Mouse (Mus musculus): ENCODE data around the gene Gm765.
A peak's percentile ranks its signal among the peaks of the same experiment; 100 is the strongest.

Gene Gm765

DNA sequence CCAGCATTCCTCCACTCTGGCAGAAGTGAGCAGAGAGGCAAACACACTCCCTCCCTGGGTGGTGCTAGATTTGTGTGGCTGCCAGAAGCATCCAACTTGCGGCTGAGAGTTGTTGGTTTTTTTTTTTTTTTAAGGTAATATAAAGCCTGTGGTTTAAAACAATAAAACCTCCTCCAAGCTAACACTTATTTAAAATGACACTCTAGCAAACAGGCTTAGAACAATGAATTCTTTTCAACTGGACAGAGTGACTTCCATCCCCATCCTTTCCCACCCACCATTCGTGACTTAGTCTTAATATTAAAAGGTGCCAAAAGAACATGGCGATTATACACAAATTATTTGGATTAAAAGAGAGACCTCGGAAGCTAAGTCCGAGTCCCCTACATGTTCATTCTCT lies at the start of gene Gm765:
Gm765 (minus strand) TSS at position 101 of the 400 bp plus-strand sequence.
- no peak for DNase-seq

DNA sequence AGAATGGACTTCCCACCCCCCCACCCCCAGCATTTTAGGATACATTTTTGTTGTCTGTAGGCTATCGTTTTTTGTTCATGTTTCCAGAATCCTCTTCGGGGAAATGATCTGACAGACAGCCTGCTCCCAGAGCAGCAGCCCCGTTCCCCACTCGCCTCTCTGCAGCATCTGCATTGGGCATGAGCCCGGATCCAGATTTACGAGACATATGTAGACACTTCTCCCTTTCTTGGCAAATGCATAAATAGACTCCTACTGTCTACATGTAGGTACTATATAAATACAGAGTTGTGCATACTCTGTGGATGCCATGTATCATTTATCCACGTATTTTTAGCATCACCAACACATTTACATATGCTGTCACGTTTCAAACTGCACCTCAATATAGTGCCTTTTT lies 42.9 kb upstream of the Gm765 start:
- no peak for DNase-seq

DNA sequence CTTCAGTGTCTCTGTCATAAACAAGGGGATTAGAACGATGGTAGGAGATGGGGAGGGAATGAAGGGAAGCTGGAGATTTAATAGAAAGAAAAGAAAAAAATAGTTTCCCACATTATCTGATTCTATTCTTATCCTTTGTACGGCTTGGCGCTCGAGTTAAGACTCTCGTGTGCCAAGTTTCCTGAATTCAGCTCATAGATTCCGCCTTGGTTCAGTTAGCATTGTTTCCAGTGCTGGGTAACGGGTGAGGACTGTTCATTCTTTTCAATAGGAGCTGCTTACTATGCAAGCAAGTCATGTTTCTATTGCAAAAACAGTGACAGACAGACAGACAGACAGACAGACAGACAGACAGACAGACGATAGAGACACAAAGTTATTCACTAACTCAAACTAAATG lies 41.9 kb upstream of the Gm765 start:
- DNase-seq: no peak

DNA sequence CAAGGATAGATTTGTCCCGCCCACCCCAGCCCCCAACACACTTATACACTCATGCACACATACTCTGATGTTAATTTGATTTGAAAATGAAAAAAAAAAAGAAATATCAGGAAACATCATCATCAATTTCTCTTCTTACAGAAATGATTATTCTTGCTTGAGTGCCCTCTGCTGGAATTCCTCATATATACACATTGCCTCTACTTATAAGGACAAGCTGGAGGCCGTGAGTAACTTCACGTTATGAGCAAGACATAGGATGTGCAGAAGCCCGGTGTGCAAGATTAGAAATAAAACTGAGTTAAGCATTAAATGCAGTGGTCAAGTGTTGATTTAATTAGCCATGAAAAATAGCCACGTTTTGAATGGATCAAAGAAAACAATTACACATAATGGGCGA lies 40.9 kb upstream of the Gm765 start:
- peak; percentile 62 for DNase-seq

DNA sequence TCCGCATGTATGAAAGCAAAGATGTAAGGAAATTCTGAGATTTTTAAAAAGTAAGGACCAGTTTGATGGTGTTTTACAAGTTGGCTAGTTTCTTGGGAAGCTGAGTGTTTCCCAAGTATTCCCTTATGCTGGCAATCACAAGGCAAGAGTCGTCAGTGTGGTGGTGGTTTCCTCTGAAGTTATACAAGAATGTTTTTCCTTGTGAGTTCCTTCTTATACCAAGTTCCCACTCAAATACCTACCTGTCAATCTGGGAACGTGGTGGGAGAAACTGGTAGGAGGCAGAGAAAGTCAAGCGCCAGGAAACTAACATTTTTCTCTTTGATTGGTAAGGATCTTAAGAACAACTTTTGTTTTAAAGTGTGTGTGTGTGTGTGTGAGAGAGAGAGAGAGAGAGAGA lies 23.6 kb upstream of the Gm765 start:
- no peak for DNase-seq

DNA sequence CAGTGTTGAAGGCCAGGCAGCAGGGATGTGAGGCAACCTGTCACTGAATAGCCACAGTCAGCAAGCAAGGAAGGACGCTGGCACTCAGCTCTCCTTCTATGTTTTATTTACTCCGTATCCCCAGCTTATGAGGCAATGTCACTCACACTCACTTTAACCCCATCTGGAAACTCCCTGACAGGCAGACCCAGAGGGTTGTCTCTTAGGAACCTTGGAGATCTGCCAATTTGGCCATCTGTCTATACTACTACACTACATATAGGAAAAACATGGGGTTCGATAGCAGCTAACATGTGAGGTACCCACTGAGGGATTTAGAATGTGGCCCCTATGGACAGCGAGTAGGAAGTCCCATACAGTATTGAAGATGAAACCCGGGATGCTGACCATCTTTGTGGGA lies 12.7 kb upstream of the Gm765 start:
- DNase-seq: no peak

DNA sequence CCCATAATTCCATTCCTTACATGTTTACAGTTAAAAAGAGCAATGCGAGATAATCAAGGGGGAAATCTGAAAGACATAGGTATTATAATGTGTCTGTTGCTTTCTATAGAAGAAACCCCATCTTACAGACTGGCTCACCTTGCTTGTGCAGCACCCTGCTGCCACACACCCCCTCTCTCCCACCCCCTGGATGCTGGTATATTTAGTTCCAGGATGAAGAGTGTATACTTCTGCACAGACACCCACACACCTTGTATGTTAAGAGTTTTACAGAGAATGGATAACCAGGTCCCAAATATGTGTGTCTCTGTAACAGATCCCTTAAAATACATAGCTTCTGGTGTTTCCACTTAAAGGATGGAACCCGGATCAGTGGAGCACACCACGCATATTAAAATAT lies 10.7 kb upstream of the Gm765 start:
- DNase-seq: no peak

DNA sequence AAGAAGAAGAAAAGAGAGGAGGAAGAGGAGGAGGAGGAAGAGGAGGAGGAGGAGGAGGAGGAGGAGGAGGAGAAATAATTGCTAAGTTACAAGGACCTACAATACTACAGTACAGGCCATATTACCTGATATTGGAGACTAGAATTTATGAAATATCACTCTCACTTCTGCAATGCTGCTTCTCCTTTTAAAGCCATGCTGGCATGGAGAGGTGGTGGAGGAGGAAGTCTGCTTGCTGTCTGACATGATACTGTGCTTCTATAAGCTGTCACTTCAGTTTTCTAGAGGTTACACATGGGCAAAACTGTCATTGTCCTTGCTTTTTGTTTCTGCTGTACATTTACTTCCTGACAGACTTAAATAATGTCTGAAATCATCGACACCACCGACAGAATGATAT lies 9.8 kb downstream of the Gm765 start:
- DNase-seq: peak; percentile 13

DNA sequence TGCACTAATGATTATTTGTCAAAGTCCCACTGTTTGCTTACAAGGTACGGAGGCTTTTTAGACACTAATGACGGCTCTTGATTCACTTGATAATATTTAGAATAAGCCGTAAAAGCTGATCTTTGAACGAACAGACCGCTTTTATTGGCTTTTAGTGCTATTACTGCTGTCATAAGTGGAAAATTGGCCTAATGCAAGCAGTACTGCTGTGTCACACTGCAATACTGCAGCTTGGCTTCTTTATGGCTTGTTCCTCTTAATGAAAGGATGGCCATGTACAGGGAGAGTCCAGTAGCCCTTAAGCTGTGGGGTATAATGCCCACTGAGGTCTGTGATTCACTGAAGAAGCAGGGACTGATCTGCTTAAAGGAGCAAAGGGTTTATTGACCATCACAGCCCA lies 30.9 kb downstream of the Gm765 start:
- DNase-seq: no peak

DNA sequence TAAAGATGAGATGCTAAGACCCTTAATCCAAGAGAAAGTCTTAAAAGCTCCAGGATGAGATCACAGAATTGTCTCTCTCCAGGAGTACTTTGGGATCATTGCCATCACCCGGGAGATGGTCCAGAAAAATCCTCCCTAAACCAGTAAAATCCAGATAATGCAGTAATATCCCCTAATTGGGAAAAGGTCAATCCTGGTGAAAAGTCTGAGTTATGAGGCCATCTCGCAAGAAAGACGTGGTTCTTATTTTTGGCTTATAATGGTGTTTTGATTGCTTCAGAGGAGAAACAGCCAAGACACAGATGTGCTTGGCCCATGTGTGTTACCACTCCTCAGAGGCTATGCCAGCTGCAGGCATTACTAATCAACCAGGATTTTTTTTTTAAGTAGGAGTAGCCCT lies 34.9 kb downstream of the Gm765 start:
- DNase-seq: peak; percentile 26

DNA sequence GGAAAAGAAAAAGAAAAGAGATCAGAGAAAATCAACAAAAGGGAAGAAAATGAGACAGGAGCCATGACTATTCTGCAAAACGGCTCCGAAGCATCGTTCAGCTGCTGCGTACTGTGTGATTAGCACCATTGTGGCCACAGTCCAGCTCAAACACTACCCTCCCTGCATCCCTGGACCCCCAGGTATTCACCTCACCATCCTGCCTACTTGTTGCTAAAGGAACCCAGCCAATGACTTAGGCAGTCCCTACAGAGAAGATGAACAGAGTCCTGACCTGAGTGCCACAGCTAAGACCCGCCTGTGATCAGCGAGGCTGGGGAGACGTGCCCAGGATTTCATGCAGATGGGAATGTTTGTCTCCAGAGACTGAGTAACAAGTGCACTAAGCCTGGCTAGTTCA lies 35.4 kb downstream of the Gm765 start:
- no peak for DNase-seq

DNA sequence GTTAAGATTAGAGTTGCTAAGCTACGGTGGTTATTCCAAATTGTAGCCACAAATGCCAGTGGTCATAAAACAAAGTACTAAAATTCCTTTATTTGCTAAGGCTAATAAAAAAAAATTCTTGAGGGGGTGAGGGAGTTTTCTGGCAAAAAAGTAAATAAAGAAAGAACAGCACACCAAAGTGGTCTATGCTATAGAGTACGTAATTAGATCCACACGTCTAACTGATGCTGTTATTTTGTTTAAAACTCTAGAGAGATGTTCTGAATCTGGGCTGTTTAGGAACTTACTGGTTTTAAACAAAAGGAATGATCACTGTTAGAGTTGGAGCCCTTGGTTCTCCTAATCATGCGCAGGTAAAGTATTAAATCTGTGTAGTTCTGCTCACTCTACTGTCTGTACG lies 50.5 kb downstream of the Gm765 start:
- no peak for DNase-seq

DNA sequence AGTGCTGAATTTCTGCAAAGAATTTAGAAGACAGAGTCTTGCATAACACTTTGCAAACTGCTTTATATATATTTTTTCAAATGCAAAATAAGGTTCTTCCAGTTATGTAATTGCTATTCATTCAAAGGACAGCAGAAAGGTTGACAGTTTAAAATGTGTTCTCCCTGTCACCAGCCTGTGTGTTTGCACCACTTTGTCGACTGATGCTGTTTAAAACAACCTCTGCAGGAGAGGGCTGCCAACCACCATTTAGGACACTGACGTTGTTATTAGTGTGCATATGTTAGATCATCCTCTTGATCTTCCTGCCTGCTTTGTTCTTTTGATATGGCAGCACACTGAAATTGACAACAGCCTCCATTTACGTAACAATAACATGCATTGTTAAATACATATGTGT lies 54.2 kb downstream of the Gm765 start:
- DNase-seq: no peak

DNA sequence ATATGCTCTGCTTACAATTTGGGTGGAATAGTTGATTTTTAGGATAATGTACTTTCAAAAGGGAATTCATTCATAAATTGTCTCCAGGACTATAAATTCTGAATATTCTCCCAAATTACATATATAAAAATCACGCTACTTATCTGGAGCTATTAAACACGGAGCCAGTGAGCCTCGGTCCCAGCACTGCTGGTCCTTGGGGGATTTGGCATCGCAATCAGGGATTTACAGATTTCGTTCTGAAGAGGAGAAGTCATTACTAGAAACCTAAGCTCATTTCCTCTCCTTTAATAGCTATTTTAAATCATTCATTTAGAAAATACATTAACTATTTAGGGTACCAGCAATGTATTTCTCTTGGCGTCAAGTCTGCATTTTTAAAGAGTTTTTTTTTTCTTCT lies 55.0 kb downstream of the Gm765 start:
- no peak for DNase-seq

DNA sequence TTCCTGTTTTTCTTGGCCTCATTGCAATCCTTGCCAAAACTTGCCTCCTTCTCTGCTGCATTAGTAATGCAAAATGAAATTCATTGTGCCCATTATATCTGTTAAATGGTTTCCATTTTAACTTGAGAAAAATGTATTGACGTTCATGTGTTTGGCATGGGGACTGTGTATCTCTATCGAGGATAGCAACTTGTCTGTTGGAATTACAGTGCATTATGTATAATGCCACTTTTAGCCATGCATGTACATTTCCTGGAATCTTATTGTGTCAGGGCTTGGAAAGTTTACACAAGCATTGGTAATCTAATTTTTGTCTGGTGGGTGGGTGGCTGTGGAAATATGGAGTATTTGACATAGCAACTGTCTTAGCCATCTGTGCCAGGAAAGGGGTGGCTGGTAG lies 57.4 kb downstream of the Gm765 start:
- DNase-seq: no peak

DNA sequence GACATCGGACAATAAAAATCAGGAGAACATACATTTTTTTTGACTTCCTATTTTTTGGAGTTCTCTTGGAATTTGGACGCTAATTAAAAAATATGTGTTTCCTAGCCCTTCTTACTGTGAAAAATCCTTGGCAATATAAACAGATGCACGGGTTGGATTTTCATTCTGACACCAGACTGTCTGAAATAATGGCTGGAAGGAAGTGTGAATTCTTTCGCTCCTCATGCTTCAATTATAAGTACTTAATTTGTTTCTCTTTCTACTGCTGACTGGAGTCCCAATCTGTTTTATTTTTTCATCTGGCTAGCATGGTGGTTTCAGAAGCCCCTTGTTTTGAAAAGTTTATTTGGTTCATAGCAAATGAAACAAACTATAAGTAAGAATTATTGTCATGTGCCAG lies 59.8 kb downstream of the Gm765 start:
- no peak for DNase-seq

DNA sequence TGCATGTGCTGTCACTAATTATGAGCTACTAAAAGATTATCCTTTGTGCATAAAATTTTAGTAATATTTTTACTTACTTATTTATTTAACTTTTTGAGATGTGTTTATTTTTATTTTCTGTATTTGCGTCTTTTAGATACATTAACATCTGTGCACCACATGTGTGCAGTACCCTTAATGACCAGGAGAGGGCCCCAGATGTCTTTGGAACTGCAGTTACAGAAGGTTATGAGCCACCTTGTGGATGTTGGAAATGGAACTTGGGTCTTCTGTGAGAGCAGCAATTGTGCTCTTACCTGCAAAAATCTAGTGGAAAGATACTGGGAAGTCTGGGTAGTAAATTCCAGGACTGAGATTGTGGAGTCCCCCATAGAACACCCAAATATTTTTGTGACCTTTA lies 71.0 kb downstream of the Gm765 start:
- DNase-seq: peak; percentile 66

DNA sequence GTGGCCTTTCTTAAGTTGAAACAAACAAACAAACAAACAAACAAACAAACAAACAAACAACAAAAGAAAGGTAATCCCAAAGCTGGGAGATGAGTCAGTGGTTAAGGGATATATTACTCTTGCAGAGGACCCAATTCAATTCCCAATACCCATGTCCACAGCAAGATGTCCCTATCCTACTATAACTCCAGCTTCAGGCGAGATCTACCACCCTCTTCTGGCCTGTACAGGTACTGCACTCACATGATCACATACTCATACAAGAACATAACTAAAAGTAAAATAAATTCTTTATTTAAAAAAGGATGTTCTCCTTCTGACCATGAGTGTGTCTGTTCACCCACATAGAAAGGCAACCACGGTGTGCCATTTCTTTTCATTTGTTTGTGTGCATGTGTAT lies 79.6 kb downstream of the Gm765 start:
- DNase-seq: no peak

DNA sequence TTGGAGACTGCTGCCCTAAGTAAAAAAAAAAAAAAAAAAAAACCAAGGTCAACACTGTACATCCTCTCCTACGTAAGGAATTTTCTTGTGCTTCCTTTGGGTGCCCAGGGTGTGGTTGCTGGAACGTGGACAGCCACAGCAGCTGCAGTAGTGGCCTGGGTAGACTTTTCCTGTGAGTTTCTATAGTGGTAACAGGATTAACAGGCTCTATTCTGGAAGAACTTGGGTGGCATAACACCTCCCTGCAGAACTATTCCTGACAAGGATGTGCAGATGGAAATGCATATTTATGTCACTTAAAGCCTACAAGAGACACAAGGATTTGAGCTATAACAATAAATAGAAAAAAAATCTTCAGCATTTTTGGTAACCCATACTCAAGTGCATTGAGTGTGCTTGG lies 83.5 kb downstream of the Gm765 start:
- DNase-seq: no peak

DNA sequence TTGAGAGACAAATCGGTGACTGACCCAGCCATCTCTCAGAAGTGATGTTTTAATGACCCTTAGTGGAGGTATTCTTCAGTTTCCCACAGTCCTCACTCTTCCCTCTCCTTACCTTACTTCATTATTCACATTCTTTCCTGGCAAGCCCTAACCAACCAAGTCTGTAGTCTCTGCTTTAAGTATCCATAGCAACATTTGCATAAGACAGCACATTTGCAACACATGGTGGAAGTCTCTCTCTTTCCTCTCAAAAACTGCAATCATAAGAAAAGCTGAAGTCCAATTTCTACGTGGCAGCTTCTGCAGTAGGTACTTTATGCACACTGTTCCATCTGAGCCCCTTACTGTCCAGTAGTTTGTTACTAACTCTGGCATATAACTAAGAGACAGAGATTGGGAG lies 96.1 kb downstream of the Gm765 start:
- no peak for DNase-seq

DNA sequence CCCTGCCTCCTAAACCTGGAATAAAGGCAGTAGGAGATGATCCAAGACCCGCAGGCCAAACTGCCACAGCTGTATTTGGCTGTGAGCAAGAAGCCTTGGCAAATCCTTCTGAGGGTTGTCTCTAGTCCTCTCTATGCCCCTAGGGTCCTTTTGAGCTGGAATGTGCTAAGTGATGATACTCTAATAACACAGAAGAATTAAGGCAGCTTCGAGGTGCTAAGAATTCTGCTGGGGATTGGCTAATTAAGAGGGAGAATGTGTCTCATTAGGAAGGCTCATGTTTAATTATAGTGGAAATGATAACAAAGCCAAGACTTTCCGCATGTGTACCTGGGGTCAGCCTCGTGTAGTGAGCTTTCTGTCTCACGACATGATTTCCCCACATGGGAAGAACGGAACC lies 99.4 kb downstream of the Gm765 start:
- no peak for DNase-seq

DNA sequence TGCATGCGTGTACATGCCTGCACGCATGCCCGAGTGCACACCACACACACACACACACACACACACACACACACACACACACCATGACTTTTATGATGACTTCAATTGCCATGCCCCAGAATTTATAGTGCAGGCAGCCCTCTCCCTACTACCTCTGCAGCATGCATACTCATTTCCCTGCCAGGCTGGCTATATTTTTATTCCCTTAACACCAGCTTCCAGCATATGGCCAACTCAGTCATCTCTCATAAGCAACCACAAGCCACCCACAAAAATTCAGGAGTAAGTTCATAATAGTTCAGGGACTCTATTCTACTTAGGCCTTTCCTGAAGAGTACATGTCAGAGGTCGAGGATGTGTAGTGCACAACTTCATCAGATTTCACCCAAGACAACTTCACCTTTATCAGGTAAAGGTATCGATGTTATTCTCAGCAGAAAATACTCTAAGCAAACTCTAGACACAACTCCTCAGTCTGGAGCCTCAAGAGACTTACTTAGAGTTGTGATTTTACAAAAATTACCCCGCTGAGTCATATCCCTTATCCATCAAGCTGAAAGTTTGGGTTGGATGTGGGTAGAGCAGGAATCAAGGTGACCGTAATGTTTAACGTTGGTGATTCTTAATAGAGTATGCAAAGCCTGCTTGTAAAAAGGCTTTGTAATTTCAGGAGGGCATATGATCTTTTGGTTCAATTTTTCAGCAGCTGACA lies 101.8 kb downstream of the Gm765 start:
- no peak for DNase-seq

DNA sequence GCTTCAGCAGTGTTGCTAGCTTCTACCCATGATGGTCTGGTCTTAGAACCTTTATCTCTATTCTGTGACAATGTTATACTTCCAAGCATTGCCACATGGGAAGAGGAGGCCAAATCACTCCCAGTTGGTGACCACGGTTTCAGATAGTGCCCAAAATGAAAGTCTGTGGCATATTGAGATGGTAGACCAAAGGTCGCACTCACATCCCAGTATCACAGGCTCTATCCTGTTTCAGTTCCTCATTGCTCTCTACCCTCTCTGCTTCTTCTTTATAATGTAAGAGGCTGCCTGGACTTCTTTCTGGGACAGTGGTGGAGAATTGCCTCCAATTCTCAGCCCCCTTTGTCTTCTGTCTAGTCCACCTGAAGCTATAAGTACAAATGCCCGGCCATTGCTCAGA lies 108.5 kb downstream of the Gm765 start:
- no peak for DNase-seq

DNA sequence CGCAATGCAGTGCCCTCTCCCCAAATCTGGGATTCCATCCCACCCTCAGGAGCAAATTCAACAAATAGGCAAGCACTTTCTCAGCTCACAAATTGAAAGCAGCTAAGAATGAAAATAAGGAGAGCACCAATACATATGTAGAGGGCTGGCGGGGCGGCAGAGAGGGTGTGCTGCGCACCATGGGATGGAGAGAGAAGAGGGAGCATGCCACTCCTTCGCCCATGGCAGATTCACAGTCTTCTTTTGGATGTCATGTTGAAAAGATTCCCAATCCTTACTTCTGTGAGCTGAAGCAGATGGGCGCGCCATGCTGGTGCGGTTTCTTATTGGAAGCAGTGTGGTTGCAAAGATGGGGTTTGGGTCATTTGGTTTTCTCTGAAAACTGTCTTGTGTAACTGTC lies 118.6 kb downstream of the Gm765 start:
- no peak for DNase-seq

DNA sequence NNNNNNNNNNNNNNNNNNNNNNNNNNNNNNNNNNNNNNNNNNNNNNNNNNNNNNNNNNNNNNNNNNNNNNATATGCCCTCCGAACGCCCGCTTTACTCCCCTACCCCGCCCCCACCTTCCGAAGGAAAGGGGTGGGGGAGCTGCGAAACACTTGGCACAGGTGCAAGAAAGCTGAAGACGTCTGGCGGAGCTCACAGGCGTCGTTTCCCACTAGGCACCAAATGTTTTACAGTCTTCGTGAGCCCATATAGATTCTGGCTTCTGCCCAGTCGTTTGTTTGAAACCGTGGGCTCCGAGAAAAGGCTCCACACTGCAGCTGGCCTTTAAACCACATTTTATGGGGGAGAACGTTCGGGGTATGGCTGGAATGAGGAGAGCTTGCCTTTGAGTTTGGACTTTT lies 120.6 kb downstream of the Gm765 start:
- no peak for DNase-seq

DNA sequence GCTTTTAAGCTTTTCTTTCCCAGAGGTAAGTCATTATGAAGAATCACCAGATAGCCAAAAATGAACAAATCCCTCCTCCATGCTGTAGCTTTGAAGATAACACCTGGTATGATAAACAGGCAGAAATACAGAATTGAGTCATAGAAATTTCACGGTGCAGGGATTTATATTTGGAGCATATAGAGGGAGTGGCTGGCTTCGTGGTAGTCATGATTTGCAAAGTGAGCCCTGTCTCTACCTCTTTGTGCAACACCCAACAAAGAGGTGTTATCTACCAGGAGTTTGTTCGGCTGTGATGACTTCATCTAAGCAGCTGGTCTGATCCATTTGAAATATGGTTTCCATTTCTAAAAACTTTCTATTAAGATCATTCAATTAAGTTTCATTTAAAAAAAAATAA lies 130.3 kb downstream of the Gm765 start:
- DNase-seq: no peak
